Comparison of ENCODE assay signal across 8 mouse cellular contexts in the genomic region with DNA sequence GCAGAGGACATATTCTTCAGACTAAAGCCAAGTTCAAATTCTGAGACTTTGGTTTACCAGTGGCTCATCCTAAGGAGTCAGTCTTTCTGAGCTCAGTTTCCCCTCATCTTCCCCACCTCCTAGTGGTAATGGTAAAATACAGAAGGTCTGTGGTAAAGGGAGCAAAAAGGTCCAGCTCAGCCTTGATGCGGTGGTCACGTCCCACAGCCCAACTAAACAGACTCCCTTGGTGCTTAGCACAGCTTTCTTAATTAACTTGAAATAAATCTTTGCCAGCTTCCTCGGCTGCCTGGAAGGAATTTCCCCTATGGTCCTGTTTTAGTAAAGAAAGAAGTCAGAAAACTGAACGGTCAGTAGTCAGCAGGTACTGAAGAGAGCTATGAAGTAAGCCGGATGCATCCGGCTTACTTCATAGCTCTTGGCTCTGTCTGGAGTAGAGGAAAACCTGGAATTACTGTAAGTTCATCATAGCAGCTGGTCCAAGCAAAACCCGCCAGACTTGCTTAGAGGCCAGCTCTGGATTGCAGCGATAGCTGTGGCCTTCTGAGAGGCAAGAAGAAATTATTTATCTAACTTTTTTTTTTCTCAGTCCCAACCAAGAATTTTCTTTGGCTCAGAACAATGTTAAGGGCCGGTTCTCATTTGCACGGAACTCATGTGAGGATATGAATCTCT.
DNase-seq lines count a peak whose midpoint lies in the region; ATAC-seq and TF ChIP-seq lines count a peak whose summit lies in the region.

No protein-coding gene starts in this region.

- no peak for TF ChIP-seq EP300 in heart, postnatal 0 days (IDR thresholded peaks at IDR 0.05; ENCODE audit: low read depth)

- WGBS in hindbrain, embryonic 15.5 days, result 58% methylated on average over 10 of the region's 10 CpGs
- 90% methylated on average over 10 of the region's 10 CpGs for WGBS in hindbrain, embryonic 10.5 days
- WGBS in embryonic facial prominence, embryonic 15.5 days, result 45% methylated on average over 10 of the region's 10 CpGs
- 68% methylated on average over 10 of the region's 10 CpGs for WGBS in heart, postnatal 0 days
- WGBS in limb, embryonic 15.5 days, result 26% methylated on average over 10 of the region's 10 CpGs

- H3K4me2 ChIP-seq in hindbrain, embryonic 15.5 days, result no peak overlapping the region
- no peak overlapping the region for H3K4me2 ChIP-seq in embryonic facial prominence, embryonic 15.5 days (replicated peaks)
- H3K4me2 ChIP-seq in heart, postnatal 0 days (ENCODE audit: low read depth, low read length), result no peak overlapping the region
- no peak overlapping the region for H3K4me2 ChIP-seq in limb, embryonic 15.5 days

- no peak for ATAC-seq in hindbrain, embryonic 15.5 days (ENCODE audit: low FRiP score, low read depth)
- peak; percentile 39; the same call in 1 of the 2 replicates for ATAC-seq in embryonic facial prominence, embryonic 15.5 days (ENCODE audit: insufficient number of reproducible peaks, low FRiP score, low TSS enrichment, low read depth)
- ATAC-seq in heart, postnatal 0 days (ENCODE audit: insufficient read depth, low read depth), result peak; percentile 54; the same call in 1 of the 2 replicates
- ATAC-seq in limb, embryonic 15.5 days (ENCODE audit: insufficient number of reproducible peaks, low FRiP score, low TSS enrichment, low read depth), result no peak; the same call in 1 of the 2 replicates

- no peaks in the 10 kb centered on the region for H3K36me3 ChIP-seq in hindbrain, embryonic 15.5 days
- H3K36me3 ChIP-seq in hindbrain, embryonic 10.5 days, result no peaks in the 10 kb centered on the region
- no peaks in the 10 kb centered on the region for H3K36me3 ChIP-seq in embryonic facial prominence, embryonic 15.5 days
- H3K36me3 ChIP-seq in heart, postnatal 0 days (replicated peaks; ENCODE audit: control insufficient read depth, insufficient read depth, low read length), result no peaks in the 10 kb centered on the region
- no peaks in the 10 kb centered on the region for H3K36me3 ChIP-seq in limb, embryonic 15.5 days

- TF ChIP-seq CTCF in heart, postnatal 0 days (IDR thresholded peaks at IDR 0.05; ENCODE audit: low read depth), result no peak

- no peaks in the 10 kb centered on the region for H3K27me3 ChIP-seq in hindbrain, embryonic 15.5 days
- H3K27me3 ChIP-seq in hindbrain, embryonic 10.5 days (ENCODE audit: insufficient read depth, poor library complexity, severe bottlenecking), result no peaks in the 10 kb centered on the region
- no peaks in the 10 kb centered on the region for H3K27me3 ChIP-seq in embryonic facial prominence, embryonic 15.5 days
- H3K27me3 ChIP-seq in heart, postnatal 0 days (ENCODE audit: control insufficient read depth, insufficient read depth, low read length), result no peaks in the 10 kb centered on the region
- no peaks in the 10 kb centered on the region for H3K27me3 ChIP-seq in limb, embryonic 15.5 days

- H3K9me3 ChIP-seq in hindbrain, embryonic 15.5 days, result no peaks in the 10 kb centered on the region
- H3K9me3 ChIP-seq in hindbrain, embryonic 10.5 days, result no peaks in the 10 kb centered on the region
- H3K9me3 ChIP-seq in embryonic facial prominence, embryonic 15.5 days (replicated peaks), result no peaks in the 10 kb centered on the region
- no peaks in the 10 kb centered on the region for H3K9me3 ChIP-seq in heart, postnatal 0 days (replicated peaks; ENCODE audit: control insufficient read depth, low read length)
- no peaks in the 10 kb centered on the region for H3K9me3 ChIP-seq in limb, embryonic 15.5 days

- no peak overlapping the region for H3K9ac ChIP-seq in hindbrain, embryonic 15.5 days
- no peak overlapping the region for H3K9ac ChIP-seq in embryonic facial prominence, embryonic 15.5 days
- H3K9ac ChIP-seq in heart, postnatal 0 days (replicated peaks; ENCODE audit: low read depth, low read length), result no peak overlapping the region
- no peak overlapping the region for H3K9ac ChIP-seq in limb, embryonic 15.5 days

- H3K27ac ChIP-seq in hindbrain, embryonic 15.5 days (replicated peaks), result peak overlapping the region; percentile 7; the same call in 1 of the 2 replicates
- no peak overlapping the region for H3K27ac ChIP-seq in hindbrain, embryonic 10.5 days
- peak overlapping the region; percentile 72; the same call in 1 of the 2 replicates for H3K27ac ChIP-seq in embryonic facial prominence, embryonic 15.5 days (replicated peaks)
- H3K27ac ChIP-seq in heart, postnatal 0 days (ENCODE audit: low read depth), result no peak overlapping the region
- peak overlapping the region; percentile 52; the same call in 1 of the 2 replicates for H3K27ac ChIP-seq in limb, embryonic 15.5 days

- H3K4me3 ChIP-seq in hindbrain, embryonic 15.5 days, result no peak overlapping the region
- no peak overlapping the region for H3K4me3 ChIP-seq in hindbrain, embryonic 10.5 days
- H3K4me3 ChIP-seq in embryonic facial prominence, embryonic 15.5 days (replicated peaks), result no peak overlapping the region
- no peak overlapping the region for H3K4me3 ChIP-seq in heart, postnatal 0 days (ENCODE audit: low read depth, low read length)
- no peak overlapping the region for H3K4me3 ChIP-seq in limb, embryonic 15.5 days

- peaks cover 10% of the 10 kb centered on the region; the same call in 1 of the 2 replicates for H3K4me1 ChIP-seq in hindbrain, embryonic 15.5 days (replicated peaks)
- H3K4me1 ChIP-seq in hindbrain, embryonic 10.5 days (replicated peaks), result 0 out of 2 replicates have a peak, but pooled peaks cover 5% of the 10 kb centered on the region
- H3K4me1 ChIP-seq in embryonic facial prominence, embryonic 15.5 days, result peaks cover 24% of the 10 kb centered on the region
- peaks cover 22% of the 10 kb centered on the region for H3K4me1 ChIP-seq in heart, postnatal 0 days (ENCODE audit: control insufficient read depth, insufficient read depth)
- peaks cover 19% of the 10 kb centered on the region for H3K4me1 ChIP-seq in limb, embryonic 15.5 days

- no peak for DNase-seq in hindbrain, embryonic 10.5 days (ENCODE audit: low spot score)
- DNase-seq in heart, postnatal 0 days (ENCODE audit: low spot score), result no peak
- no peak for DNase-seq in frontal cortex, postnatal 10 days (ENCODE audit: low spot score in 2 of 2)
- no peak for DNase-seq in T-cell, adult 2 months (ENCODE audit: low spot score)
- DNase-seq in frontal cortex, postnatal 36 days (ENCODE audit: low spot score in 2 of 2), result no peak

Comparison
In these comparisons a context has a peak if more than half of its experiments do, and no peak if none do; other contexts are left out.
1. H3K27ac ChIP-seq: peak in hindbrain, embryonic 15.5 days (single experiment), embryonic facial prominence, embryonic 15.5 days (single experiment) and limb, embryonic 15.5 days (single experiment); none in hindbrain, embryonic 10.5 days (single experiment) and heart, postnatal 0 days (single experiment).
2. ATAC-seq: peak in embryonic facial prominence, embryonic 15.5 days (single experiment) and heart, postnatal 0 days (single experiment); none in hindbrain, embryonic 15.5 days (single experiment) and limb, embryonic 15.5 days (single experiment).